Mouse (Mus musculus) brown adipose tissue, adult 24 weeks (tissue): ENCODE measurements around the gene Mgp. TPM values are rescaled to one million over a fixed set of nuclear protein-coding genes. Genes with fewer than 3 reads are reported as not detected.

Experiments
- H3K27ac ChIP-seq: fragments of 200-500 bp; replicated peaks from 2 replicates; pipeline ENCODE4 v1.5.1; 2012; ENCODE audit warnings: low read depth, mild to moderate bottlenecking, low read length
- H3K4me1 ChIP-seq: fragments of 200-500 bp; 2 replicates; pipeline ENCODE4 v1.6.1; 2012; ENCODE audit warnings: low read length, mixed read lengths; ENCODE audit not compliant: control insufficient read depth, insufficient read depth, insufficient read length
- H3K4me3 ChIP-seq: fragments of 200-500 bp; 2 replicates; pipeline ENCODE4 v1.5.1; 2012; ENCODE audit warnings: low read depth, mild to moderate bottlenecking, low read length, moderate library complexity; ENCODE audit not compliant: insufficient read depth
- polyA plus RNA-seq: library from polyadenylated mRNA; stranded (reverse); fragments of >200 nt; gene quantifications from 2 replicates; pipeline ENCODE4 v1.2.4, GENCODE M21; 2012; ENCODE audit not compliant: missing spikeins, insufficient read depth, insufficient read length

Gene Mgp
- polyA plus RNA-seq, 1 experiment = 126 TPM

GRCm38 (mm10) chr6:136883431-136883915 is 7.8 kb upstream of the Mgp start:
- H3K27ac ChIP-seq = no peak overlapping the region
- no peak overlapping the region for H3K4me3 ChIP-seq
- H3K4me1 ChIP-seq = no peaks in the 10 kb centered on the region

DNA sequence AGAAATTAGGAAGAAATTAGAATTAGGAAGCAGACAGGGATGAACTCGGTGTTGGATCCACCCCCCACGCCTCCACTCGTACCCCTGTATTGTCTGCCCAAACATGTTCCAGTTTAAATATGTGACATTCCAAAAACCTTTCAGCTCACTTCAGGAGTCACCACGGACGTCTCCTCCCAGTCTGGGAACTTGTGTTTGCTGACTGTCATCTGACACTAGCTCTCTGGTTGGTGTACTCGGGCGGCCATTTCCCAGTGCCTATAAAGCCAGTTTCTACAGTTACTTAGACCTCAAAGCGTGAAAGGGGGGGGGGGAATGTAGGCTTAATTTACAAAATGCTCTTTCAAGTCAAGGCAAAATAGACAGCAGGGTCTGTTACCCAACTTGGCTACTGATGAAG is 6.1 kb upstream of the Mgp start:
- Histone ChIP-seq H3K4me3 (no peak overlapping the region), H3K27ac (no peak overlapping the region), H3K4me1 (no peaks in the 10 kb centered on the region)

- Histone ChIP-seq H3K4me3 (peak overlapping the region; percentile 30), H3K4me1 (no peaks in the 10 kb centered on the region), H3K27ac (peak overlapping the region; percentile 16; the same call in 1 of the 2 replicates)
Observed at GRCm38 (mm10) chr6:136874599-136874998, 1.0 kb downstream of the Mgp start.

GRCm38 (mm10) chr6:136868921-136869320 is 6.7 kb downstream of the Mgp start:
- Histone ChIP-seq H3K27ac (no peak overlapping the region), H3K4me1 (no peaks in the 10 kb centered on the region)

GRCm38 (mm10) chr6:136866150-136866549 is 9.5 kb downstream of the Mgp start:
- Histone ChIP-seq H3K4me3 (no peak overlapping the region), H3K27ac (no peak overlapping the region), H3K4me1 (no peaks in the 10 kb centered on the region)

More at GRCm38 (mm10) chr6:136868921-136869320, 6.7 kb downstream of the Mgp start:
- H3K4me3 ChIP-seq = no peak overlapping the region

DNA sequence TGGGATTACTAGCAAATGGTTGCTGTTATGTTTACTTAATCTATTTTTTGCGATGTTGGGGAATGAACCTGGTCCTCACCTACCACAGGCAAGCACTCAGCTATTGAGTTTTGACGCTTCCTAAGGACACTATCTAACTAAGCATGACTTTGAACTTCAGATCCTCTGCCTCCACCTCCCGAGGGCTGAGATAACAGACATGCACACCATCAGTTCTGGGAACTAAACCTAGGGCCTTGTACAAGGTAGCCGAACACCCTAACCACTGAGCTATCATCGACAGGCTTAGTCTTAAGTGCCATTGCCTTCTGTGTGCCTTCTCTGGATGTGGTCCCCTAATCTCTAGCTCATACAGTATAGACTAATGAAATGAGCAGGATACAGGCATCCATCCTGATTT is 10.3 kb downstream of the Mgp start:
- H3K4me1 ChIP-seq = no peaks in the 10 kb centered on the region
- no peak overlapping the region for H3K27ac ChIP-seq
- no peak overlapping the region for H3K4me3 ChIP-seq

GRCm38 (mm10) chr6:136861020-136861419 is 14.6 kb downstream of the Mgp start:
- Histone ChIP-seq H3K27ac (no peak overlapping the region), H3K4me3 (no peak overlapping the region), H3K4me1 (no peaks in the 10 kb centered on the region)

GRCm38 (mm10) chr6:136858420-136858819 is 17.2 kb downstream of the Mgp start:
- Histone ChIP-seq H3K27ac (no peak overlapping the region), H3K4me3 (no peak overlapping the region), H3K4me1 (no peaks in the 10 kb centered on the region)

GRCm38 (mm10) chr6:136857873-136858260 is 17.8 kb downstream of the Mgp start:
- Histone ChIP-seq H3K4me1 (no peaks in the 10 kb centered on the region), H3K4me3 (no peak overlapping the region), H3K27ac (no peak overlapping the region)

DNA sequence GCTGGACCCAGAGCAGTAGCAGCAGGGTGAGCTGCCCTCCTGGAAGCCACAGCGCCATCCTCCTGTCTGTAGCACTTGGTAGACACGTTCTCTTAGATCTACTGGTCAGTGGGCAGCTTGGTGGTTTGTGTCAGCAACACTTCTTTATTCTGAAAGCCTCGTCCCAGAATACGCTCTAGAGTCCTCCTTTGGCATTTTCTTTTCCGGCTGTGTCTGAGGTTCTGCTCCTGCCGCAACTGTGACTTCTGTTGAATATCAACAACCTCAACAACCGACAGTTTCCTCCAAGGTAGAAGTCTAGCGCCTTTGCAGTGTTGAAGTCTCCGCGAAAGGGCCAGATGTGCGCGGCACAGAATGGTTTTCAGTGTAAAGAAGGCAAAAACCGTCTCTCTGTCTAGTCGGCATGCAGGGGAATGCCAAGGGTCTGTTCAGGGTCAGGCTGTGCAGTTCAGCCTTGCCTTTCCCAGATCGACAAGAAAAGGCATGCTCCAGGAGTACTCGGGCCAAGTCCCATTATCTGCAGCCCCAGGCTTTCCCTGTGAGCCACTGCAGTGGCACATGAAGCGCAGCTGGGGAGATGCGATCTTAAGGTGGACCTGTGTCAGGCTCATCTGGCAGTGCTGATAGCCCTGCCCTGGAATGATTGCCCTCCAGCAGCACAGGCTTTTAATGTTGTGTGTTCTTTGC is 18.3 kb downstream of the Mgp start, which contains the start of gene Art4:
Gene Art4, minus strand, starts transcription at position 548 of the 687 bp plus-strand sequence.
- Histone ChIP-seq H3K27ac (no peak within 1 kb of the TSS), H3K4me1 (no peaks in the 10 kb centered on the region), H3K4me3 (no peak within 1 kb of the TSS)

- Histone ChIP-seq H3K27ac (no peak overlapping the region), H3K4me1 (no peaks in the 10 kb centered on the region), H3K4me3 (no peak overlapping the region)
Observed at GRCm38 (mm10) chr6:136856071-136856636, 19.5 kb downstream of the Mgp start.

GRCm38 (mm10) chr6:136855183-136855582 is 20.4 kb downstream of the Mgp start:
- H3K4me1 ChIP-seq = no peaks in the 10 kb centered on the region
- H3K4me3 ChIP-seq = no peak overlapping the region
- no peak overlapping the region for H3K27ac ChIP-seq

DNA sequence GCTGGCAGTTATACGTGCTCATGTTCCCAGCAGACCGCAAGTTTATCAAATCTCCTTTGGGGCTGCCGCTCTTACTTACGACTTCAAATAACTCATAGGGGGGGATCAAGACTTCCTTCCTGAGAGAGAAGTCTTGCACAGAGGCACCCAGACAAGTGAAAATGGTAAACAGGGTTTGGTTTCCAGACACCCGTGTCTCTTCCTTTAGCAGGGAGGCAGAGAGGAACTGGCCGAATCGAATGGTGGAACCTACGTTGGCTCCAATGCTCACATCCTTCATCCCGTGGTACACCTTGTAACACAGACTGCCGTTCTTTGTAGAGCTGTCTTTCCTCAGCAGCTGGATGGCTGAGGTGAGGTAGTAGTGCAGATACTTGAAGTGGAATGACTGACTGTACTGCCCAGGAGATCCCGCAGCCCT is 21.3 kb downstream of the Mgp start:
- Histone ChIP-seq H3K27ac (no peak overlapping the region), H3K4me3 (no peak overlapping the region), H3K4me1 (no peaks in the 10 kb centered on the region)

DNA sequence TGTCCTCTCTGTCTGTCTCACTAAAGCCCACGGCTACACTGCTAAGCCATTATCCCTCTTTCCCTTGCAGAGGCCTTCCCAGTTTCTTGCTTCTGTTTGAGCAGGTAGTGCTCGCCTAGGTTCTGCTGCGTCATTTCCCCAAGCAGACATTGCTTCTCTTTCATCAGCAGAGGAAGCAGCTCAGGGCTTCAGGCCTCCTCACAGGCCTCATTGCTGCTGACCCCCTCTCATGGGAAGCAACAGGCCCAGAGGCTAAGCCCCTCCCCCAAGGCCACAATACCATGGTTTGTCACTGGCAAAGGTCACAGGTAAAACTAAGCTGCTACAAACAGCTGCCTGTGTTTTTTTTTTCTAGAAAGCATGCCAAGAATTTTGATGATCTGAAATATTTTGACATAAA is 22.9 kb downstream of the Mgp start:
- Histone ChIP-seq H3K4me3 (no peak overlapping the region), H3K27ac (no peak overlapping the region), H3K4me1 (no peaks in the 10 kb centered on the region)

- Histone ChIP-seq H3K27ac (no peak overlapping the region), H3K4me1 (no peaks in the 10 kb centered on the region)
Observed at GRCm38 (mm10) chr6:136852348-136852747, 23.3 kb downstream of the Mgp start.

GRCm38 (mm10) chr6:136850267-136850666 is 25.4 kb downstream of the Mgp start:
- Histone ChIP-seq H3K4me3 (no peak overlapping the region), H3K4me1 (no peaks in the 10 kb centered on the region), H3K27ac (no peak overlapping the region)

More at GRCm38 (mm10) chr6:136852348-136852747, 23.3 kb downstream of the Mgp start:
- H3K4me3 ChIP-seq = no peak overlapping the region
